Mouse (Mus musculus) frontal cortex, adult 2 months (tissue): Measurements from ENCODE around the gene Slc24a3. TPM values are rescaled to one million over a fixed set of nuclear protein-coding genes. Genes with fewer than 3 reads are reported as not detected.

Experiments
- DNase-seq, 2 experiments: peaks; one replicate each; pipeline ENCODE4 v3.0.0; 2022; ENCODE audit warnings: low spot score in 1 of 2; ENCODE audit errors: extremely low spot score in 1 of 2
- polyA plus RNA-seq: library from polyadenylated mRNA; depleted of rRNA; stranded (reverse); fragments of >200 nt; gene quantifications from 2 replicates; pipeline ENCODE4 v1.2.3, GENCODE M21; 2012

The Slc24a3 gene
- polyA plus RNA-seq, 1 experiment = 63.8 TPM

DNA sequence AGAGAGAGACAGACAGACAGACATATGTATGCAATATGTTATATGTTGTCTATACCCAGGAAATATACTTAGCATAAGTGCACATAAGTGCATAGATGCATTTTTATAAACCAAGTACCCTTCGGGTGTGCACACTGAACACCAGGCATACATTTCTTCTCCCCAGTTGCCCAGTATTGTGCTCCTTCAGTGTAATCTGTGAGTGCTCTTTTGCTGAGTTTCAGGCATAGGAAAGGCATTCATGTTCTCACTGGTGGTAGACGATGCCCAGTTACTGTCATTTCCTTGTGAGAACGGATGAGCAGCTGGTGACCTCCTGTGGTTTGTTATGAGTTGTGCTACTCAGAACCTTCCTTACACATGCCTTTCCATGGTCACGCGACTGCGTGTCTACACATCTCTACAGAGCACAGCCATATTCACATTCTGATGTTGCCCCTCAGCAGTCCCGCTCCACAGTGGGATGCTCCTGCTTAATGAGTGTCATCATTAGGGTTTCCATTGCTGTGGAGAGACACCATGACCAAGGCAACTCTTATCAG is 29.0 kb downstream of the Slc24a3 start:
- DNase-seq = no peak

- peak; percentile 67 to 72 for DNase-seq
Measured at GRCm38 (mm10) chr2:145197076-145197475, 29.5 kb downstream of the Slc24a3 start.

DNA sequence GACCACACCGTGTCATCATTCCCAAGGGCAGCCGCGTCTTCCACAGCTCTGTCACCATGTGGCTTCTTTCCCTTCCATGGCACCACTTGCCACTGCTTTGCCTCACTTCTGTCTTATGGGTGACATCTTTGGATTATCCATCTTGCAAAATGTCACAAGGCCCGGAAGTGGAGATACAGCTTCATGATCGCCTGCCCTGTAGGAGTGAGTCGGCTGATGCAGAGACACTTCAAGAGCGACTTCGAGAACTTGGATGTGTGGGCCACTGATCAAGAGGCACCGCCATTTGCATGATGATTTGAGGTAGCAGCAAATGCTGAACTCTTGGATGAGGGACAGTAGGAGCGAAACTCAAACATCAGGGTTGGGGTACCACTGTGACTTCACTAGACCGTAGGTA is 46.0 kb downstream of the Slc24a3 start:
- DNase-seq = no peak

DNA sequence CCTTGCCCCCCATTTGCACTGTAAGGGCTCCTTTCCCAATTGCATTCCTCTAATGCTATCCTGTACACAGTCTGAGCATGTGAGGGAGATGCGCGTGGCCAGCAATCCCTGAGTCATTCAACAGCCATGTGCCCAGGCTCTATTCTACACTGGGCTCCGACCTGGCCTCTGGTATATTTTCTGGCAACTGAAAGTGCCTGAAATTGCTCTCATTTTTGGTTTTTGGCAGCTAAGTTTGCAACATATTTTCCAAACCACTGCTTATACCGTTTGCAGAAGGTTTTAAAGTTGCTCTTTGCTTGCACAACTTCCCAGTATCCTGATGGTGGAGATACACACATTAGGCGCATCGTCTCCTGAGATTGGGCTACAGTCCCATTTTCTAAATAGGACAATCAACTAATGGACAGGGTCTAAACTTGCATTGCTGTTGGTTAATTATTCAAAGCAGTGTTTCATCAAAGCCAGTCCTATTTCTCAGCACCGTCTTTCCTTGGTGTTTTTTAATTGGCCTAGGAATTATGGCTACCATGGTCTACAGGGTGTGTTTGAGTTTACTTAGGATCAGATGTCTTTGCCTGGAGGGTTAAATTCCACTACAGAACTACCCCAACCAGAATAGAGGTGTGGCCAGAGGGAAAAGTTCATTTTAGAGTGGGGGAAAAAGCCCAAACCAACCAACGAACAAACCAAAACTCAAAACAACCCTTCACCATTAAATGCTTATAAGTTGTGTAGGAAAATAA is 46.7 kb downstream of the Slc24a3 start:
- no peak for DNase-seq

GRCm38 (mm10) chr2:145216580-145216979 is 49.0 kb downstream of the Slc24a3 start:
- no peak for DNase-seq

GRCm38 (mm10) chr2:145217422-145217821 is 49.9 kb downstream of the Slc24a3 start:
- no peak for DNase-seq

DNA sequence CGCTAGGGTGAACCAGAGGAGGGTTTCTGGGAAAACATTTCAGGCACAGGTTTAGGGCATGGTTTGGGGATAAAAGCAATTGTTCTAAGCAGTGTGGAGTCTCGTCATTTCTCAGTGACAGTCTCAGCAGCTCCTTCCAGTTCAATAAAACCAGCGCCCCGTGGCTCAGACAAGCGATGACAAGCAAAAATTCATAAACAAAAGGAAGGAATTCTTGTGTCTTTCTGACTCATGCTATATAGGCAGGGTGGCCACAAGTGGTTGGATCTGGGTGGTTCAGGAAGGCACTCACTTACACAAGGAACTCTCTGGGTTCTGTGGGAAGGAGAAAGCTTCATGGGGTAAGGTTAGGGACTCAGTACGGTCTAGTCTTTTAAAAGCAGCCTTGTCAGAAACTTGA is 51.7 kb downstream of the Slc24a3 start:
- DNase-seq = no peak

- DNase-seq = no peak
Measured at GRCm38 (mm10) chr2:145223646-145224045, 56.1 kb downstream of the Slc24a3 start.

DNA sequence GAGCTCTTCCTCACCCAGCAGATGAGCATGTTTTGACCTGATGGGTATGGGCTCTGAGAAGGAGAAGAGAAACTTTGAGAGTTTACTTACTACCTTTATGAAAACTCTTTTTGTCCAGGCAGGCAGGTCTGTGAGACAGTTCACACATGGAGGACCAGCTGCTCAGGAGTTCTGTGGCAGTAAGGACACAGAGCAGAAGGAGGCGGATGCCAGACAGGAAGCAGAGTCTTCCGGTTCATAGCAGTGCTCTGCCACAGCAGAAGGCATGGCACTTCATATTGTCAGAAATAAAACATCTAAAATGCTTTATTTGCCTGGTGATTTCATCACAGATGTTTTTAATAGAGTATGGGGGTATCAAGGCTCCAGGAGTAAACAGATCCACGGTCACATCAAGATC is 58.1 kb downstream of the Slc24a3 start:
- peak in 1 of 2 experiments; percentile 17 for DNase-seq

GRCm38 (mm10) chr2:145226100-145226499 is 58.5 kb downstream of the Slc24a3 start:
- no peak for DNase-seq

GRCm38 (mm10) chr2:145227351-145227750 is 59.8 kb downstream of the Slc24a3 start:
- DNase-seq = no peak

GRCm38 (mm10) chr2:145232764-145233484 is 65.4 kb downstream of the Slc24a3 start:
- DNase-seq = no peak

DNA sequence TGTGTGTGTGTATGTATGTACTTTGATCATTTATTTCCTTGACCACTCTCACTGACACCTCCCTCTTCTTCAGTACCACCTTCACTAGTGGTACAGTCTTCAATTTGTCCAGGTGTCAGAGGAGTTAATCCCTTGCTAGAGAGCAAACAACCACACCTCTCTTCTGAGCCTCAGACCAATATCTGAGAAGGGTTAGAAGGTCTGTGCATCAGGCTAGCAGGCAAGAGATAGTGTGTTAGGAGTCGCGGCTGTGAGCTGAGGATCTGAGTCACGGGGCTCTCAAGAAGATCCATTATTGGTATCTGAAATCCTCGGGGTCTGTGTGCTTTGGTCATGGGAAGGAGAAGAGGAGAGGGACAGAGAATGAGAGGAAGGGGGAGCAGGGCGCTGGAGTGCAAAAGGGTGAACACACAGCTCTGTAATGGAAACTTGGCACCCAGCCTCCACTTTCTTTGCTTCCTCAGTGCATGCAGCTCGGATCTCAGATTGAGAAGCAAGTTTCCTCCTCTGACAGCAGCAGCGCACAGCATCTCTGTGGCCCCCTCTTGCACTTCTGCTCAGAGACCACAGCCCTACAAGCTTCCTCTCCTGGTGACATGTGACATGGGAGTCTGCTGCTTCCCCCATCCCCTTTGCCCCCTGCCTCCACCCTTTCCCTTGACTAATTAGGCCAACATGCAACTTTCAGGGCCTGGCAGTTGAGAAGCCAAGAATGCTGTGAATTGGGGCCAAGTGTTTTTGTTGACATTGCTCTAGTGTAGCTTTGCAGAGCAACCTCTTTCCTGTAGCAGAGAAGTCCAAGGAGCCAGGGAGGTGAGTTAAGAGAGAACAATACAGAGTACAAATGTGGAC is 66.2 kb downstream of the Slc24a3 start:
- DNase-seq = peak; percentile 24 to 62

GRCm38 (mm10) chr2:145246384-145246783 is 78.8 kb downstream of the Slc24a3 start:
- DNase-seq = no peak

GRCm38 (mm10) chr2:145248185-145248584 is 80.6 kb downstream of the Slc24a3 start:
- DNase-seq = no peak

GRCm38 (mm10) chr2:145257332-145257731 is 89.8 kb downstream of the Slc24a3 start:
- DNase-seq = no peak

- DNase-seq = no peak
Measured at GRCm38 (mm10) chr2:145257855-145258254, 90.3 kb downstream of the Slc24a3 start.

DNA sequence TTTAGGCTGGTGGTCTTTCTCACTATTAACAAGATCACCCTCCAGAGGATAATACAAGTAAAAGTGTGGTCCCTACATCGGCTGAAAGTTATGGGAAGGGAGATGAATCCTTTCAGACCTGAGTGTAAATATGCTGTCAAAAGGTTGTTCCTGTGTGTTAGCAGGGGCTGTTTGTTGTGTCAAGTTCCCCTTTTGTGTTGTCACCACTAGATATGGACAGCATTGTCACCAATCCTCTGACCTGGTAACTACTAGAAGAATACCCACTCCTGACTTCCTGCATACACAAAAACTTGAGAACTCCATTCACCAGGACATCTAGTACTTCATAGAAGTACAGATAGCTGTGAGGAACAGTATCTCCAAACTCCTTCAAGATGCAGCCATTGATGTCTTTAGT is 93.0 kb downstream of the Slc24a3 start:
- no peak for DNase-seq

DNA sequence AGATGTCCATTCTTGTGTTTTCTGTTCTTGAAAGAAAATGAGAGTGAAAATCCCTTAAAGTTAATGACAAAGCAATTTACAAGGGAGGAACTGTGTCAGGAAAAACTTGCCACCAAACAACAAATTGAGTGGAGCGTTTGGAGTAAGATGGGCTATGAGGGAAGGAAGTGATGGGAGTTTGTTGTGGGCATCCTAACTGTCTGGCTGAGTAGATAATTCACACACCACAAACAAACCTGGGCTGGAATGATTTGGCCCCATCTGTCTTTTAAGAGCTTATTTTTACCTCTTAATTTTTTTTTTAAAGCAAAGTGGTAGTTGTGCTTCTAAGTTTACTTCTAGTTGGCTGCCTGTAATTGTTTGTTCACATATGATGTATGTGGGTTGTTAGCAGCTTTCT is 94.6 kb downstream of the Slc24a3 start:
- no peak for DNase-seq

DNA sequence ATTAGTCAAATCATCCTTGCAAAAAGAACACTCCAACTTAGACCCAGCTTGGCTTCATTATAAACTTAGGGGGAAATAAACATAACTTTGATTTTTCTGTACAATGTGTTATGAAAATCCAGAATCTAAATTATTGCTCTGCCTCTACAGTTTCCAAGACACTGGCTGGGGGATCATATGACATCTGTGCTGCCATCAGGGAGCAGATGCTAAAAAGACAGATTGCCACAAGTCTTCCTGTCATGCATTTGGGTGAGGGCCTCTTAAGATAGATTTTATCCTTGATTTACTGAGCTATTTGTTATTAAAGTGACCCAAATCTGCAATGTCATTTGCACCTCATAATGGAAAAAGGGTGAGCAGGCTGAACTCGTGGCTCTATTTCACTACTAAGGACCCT is 99.2 kb downstream of the Slc24a3 start:
- DNase-seq = no peak

DNA sequence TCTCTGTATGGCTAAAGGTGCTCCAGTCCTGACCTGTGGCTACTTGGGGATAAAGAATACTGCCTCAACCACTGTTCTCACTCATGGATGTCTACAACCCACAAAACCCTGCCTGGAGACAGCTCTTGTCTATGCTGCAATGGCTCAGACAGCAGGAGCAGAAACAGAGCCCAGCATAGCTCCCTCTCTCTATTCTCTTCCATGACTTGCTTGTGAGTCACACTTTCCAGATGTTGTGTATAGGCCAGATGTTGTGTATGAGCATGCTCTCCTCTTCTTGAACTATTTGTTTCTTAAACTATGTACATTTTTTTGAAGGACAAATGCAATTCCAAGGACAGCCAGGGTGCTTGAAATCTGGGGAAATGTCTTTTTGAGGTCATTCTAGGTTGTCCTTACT is 101.4 kb downstream of the Slc24a3 start:
- no peak for DNase-seq
